Mouse (Mus musculus) brain, embryonic 14.5 days (tissue): Measurements from ENCODE around the gene Grhl3. TPM values are rescaled to one million over a fixed set of nuclear protein-coding genes. Genes with fewer than 3 reads are reported as not detected.
"Not testable (repeated sequence)": the region's sequence is repeated elsewhere in the genome, so short reads cannot be mapped to it uniquely, and the experiment has no call there.

Experiments
- DNase-seq: peaks from one replicate; pipeline ENCODE4 v3.0.0-alpha.2; 2011; ENCODE audit warnings: low read depth
- CTCF ChIP-seq: fragments of 200-500 bp; IDR thresholded peaks from 2 replicates; pipeline ENCODE4 v1.5.1; 2012; ENCODE audit warnings: inconsistent platforms, mild to moderate bottlenecking, moderate library complexity, borderline replicate concordance; ENCODE audit not compliant: insufficient read depth, insufficient read length; ENCODE audit errors: extremely low read depth
- POLR2A ChIP-seq: fragments of 200-500 bp; IDR thresholded peaks from 2 replicates; pipeline ENCODE4 v1.6.1; 2012; ENCODE audit warnings: mild to moderate bottlenecking, inconsistent platforms, borderline replicate concordance; ENCODE audit not compliant: poor library complexity, insufficient read depth, insufficient read length, severe bottlenecking; ENCODE audit errors: extremely low read depth
- polyA plus RNA-seq: library from polyadenylated mRNA; depleted of rRNA; stranded (reverse); fragments of >200 nt; gene quantifications from 2 replicates; pipeline ENCODE4 v1.2.3, GENCODE M21; 2012; rRNA removed

The Grhl3 gene
- 1.6 TPM in 2 replicates for polyA plus RNA-seq

DNA sequence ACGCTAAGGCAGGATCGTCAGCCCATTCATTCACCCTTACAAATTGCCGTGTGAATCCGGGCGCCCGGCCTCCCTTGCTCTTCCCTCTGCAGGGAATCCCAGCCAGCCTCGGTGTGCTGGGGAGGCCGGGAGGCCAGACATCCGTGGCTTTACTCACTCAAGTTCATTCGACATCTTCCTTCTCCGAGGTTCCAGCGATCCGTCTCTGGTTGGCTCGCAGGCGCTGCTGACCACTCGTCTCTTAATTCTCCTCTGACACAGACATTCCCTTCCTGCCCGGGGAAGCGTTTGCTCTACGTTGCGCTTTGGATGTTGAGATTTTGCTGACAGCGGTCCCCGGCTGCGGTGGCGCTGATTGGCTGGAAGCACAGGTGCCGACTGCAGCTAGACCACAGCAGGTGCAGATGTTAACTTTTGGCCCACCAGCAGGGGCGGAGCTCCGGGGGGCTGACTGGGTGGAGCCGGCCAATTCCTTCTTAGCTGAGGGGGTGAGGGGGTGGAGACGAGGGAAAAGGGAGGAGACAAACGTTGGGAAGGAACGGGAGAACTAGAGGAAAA, at the start of gene Grhl3:
Grhl3 (minus strand) TSS at position 380 of the 558 bp plus-strand sequence.
- DNase-seq, result peak; percentile 61
- TF ChIP-seq POLR2A, result no peak
- peak; percentile 12; the same call in 1 of the 2 replicates for TF ChIP-seq CTCF

DNA sequence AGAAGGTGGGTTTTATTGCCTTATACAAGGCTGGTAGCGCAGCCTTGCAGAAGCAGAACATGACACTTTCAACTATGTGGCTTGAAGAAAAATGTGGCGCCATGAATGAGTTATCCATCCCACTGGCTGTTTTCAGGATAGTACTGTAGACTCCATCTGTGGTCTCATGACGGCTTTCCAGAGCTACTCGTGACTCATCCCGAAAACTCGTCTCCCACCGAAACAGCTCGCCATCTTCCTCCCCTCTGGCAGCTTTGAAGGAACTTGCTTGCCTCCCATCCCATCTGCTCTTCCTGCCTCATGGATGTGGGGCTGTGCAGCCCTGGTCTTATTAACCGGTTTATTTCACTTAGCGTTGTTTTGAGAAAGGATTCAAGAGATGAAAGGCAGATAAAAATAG, 48.9 kb upstream of the Grhl3 start:
- DNase-seq, result no peak

DNA sequence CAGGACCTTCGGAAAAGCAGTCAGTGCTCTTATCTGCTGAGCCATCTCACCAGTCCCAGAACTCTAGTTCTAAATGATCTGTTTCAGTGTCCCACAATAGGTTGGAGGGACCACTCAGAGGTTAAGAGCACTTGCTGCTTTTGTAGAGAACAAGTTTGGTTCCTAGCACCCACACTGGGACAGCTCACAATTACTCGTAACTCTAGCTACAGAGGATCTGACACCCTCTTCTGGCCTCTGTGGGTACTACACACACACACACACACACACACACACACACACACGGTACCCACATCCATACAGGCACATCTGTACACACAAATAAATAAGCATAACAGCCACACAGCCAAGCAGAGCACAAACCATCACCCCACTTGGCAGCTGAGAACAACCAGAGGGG, 47.0 kb upstream of the Grhl3 start:
- TF ChIP-seq CTCF (no peak), POLR2A (no peak)
- no peak for DNase-seq

More for the DNA sequence above, 48.9 kb upstream of the Grhl3 start:
- TF ChIP-seq POLR2A (no peak), CTCF (no peak)

DNA sequence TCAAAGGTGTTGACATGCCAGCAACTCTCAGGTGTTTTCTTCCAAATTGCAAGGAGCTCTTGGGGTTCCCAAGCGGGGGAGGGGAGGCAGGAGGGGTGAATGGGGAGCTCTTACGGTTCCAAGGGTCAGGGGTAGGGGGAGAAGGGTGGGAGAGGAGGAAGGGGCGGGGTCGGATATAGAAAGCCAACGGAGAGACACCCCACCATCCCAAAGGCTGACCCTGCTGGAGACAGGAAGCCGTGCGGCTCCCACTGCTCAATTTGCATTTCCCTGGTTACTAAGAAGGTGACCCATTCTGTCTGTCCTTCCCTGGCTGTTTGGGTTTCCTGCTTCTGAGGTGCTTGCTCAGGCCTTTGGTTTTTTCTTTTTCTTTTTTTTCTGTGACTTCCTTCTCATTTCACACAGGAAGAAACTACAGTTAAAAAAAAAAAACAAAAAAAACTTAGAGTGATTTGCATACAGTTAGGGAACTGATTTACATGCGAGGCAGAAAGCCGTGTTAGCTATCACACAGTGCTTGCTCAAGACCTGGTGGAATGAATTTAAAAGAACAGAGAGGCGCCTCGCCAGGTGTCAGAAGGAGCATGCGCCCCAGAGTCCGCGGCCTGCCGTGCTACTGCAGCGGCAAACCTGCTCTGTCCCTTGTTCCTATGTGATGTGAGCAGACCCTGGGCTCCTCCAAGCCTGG, 44.5 kb upstream of the Grhl3 start:
- TF ChIP-seq CTCF (no peak), POLR2A (no peak)
- DNase-seq, result peak; percentile 45

DNA sequence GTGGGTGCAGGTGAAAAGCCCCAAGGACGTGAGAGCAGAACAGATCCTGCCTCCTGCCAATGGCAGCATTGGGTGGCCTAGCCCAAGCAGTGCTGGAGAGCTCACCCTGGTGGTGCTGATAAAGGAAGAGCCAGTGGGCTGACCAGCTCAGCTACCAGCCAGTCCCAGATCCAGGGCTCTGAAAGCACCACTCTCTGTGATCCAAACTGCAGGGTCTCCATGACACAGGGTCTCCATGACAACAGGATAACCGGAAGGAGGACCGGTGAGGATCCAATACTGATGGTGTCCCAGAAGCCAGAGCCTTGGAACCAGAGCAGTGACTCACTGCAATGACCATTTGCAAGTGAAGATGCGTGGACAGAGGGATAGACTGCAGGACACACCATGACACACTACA, 43.6 kb upstream of the Grhl3 start:
- TF ChIP-seq CTCF (no peak), POLR2A (no peak)
- DNase-seq, result peak; percentile 13

DNA sequence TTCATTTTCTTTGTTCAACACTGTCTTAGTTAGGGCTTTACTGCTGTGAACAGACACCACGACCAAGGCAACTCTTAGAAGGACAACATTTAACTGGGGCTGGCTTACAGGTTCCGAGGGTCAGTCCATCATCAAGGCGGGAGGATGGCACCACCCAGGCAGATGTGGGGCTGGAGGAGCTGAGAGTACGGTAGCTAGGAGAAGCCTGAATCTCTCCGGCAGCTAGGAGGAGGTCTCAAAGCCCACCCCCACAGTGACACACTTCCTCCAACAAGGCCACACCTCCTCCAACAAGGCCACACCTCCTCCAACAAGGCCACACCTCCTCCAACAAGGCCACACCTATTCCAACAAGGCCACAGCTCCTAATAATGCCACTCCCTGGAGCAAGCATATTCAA, 41.9 kb upstream of the Grhl3 start:
- DNase-seq, result not testable (repeated sequence)

DNA sequence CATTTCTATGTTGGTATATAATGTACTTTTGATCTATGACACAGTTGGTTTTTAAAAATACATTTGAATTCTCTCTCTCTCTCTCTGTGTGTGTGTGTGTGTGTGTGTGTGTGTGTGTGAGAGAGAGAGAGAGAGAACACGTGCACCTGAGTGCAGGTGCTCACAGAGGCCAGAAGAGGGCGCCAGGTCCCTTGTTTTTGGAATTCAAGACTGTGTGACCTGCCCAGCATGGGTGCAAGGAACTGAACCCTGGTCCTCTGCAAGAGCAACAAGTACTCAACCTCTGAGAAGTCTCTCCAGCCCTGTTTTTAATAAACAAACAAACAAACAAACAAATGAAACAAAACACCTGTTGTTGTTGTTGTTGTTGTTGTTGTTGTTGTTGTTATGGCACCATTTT, 36.6 kb upstream of the Grhl3 start:
- no peak for DNase-seq
- TF ChIP-seq CTCF (0 out of 2 replicates have a peak, but pooled peaks have one; percentile 5), POLR2A (no peak)

DNA sequence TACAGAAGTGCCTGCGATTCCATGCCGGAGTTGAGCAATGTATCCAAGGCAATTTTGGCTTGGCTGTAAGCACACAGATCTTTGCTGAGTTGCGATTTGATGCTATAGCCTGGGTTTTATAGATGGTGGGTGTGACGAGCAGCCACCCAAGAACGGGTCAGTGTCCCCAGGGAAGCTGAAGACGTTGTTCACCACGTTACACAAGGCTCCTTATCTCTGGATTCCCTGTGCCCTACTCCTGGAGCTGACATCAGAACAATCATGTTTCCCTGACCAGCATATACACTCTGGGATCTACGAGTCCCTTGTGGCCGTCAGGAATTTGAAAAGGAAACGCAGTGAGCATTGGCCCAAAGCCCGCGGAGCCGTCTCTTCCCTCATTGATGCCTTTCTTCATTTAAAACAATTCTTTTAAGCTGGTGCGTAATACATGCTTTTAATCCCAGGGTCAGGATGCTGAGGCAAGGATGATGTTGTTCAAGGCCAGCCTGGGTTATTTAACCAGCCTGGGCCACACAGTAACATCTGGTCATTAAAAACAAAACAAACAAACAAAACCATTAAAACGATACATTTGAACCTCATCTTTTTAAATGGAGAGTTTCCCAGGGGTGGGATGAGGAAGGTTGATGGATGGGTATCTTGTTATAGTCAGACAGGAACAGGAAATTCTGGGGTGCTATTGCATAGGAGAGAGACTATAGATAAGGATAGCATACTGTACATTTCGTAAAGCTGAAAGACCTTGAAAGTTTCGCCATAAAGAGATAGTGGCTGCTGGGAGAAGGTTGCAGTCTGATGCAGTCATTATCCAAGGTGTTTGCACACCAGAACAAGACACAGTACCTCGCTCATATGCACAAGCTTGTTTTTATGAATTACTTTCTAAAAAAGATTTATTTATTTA, 34.8 kb upstream of the Grhl3 start:
- no peak for DNase-seq
- TF ChIP-seq CTCF (no peak), POLR2A (no peak)

DNA sequence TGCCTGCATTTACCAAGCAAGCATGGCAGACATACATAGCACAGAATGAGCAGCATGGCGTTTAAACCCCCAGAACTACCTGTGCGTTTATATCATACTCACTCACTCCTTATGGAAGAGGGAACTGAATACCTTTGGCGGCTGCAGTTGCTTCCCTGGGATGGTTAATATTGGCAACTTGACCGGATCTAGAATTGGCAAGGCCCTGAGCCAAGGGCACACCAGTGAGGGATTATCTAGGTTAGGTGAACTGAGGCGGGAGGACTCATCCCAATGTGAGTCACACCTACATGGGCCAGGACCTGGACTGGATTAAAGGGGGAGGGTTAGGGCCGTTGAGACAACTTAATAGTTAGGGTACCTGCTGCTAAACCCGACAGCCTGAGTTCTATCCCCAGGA, 32.8 kb upstream of the Grhl3 start:
- DNase-seq, result no peak
- TF ChIP-seq POLR2A, result no peak
- no peak for TF ChIP-seq CTCF

DNA sequence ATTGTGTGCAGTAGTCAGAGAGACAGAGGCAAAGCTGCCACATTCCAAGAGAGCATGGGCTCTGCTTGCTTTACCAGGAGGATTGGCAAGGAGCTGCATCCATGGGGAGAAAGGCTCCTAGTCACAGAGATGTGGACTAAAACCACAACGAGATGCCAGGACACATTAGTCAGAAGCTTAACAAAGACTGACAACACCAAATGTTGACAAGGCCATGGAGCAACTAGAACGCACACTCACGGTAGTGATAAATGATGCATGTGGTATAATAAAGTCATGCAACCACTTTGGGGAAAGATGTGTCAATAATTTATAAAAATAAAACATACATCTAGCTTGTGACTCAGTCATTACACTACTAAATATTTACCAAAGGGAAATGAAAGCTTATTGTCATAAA, 28.1 kb upstream of the Grhl3 start:
- no peak for DNase-seq
- TF ChIP-seq POLR2A (no peak), CTCF (no peak)

DNA sequence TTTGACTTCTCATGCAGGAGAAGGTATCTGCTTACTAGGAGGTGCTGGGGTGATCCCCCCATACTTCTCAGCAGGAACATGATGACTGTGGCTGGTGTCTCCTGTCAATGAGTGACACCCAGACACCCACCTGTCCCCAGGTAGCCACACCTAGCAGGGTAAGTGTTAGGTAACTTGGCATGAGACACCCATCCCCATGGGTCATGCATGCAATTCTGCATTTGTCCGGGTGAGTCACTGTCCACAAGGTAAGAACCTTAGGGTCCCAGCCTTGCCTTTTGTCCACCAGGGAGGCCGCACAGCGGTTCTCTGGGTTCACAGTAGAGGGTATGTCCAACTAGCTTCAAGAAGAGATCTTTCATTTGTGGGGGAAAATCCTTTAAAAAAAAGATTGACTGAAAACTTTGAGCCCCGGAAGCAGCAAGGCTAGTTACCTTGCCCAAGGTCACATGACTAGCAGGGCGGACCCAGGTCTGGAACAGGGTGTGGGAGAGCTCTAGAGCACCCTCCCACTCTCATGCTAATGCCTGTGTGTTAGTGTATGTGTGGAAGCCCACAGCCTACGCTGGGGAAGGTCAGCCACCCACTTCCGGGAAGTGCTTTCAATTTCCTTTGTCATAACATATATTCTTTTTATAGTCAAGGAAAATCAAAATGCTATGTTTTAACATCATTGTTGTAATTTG, 26.2 kb upstream of the Grhl3 start:
- no peak for DNase-seq
- TF ChIP-seq POLR2A (no peak), CTCF (no peak)
